Mouse (Mus musculus) MEL (cell line): ENCODE measurements around the gene Naa50. TPM values are rescaled to one million over a fixed set of nuclear protein-coding genes. Genes with fewer than 3 reads are reported as not detected.

Experiments
- DNase-seq: peaks from one replicate; pipeline ENCODE4 v3.0.0; 2011; ENCODE audit warnings: low read depth, low spot score
- H3K27ac ChIP-seq: 2 replicates; pipeline ENCODE4 v1.5.1; 2012; ENCODE audit warnings: low read depth, mild to moderate bottlenecking, control low read depth, low read length, moderate library complexity; ENCODE audit not compliant: control insufficient read depth
- H3K27me3 ChIP-seq, 2 experiments: fragments of 150-350 bp in 1 of 2; sonication (generic) in 1 of 2; 2 replicates each; pipeline ENCODE4 v1.6.1; 2012; ENCODE audit warnings: low read length in 2 of 2, mild to moderate bottlenecking in 2 of 2, improper control_type of control experiment in 1 of 2, moderate library complexity in 1 of 2; ENCODE audit not compliant: insufficient read depth in 2 of 2, control insufficient read depth in 1 of 2
- H3K36me3 ChIP-seq, 2 experiments: 2 replicates each; pipeline ENCODE4 v1.6.1; 2012 to 2014; ENCODE audit warnings: low read length in 2 of 2, improper control_type of control experiment in 1 of 2, inconsistent platforms in 1 of 2, mild to moderate bottlenecking in 1 of 2; ENCODE audit not compliant: insufficient read depth in 2 of 2, control insufficient read depth in 1 of 2
- H3K4me1 ChIP-seq, 2 experiments: fragments of 150-350 bp in 1 of 2; sonication (generic) in 1 of 2; 2 replicates each; pipeline ENCODE4 v1.6.1; 2012; ENCODE audit warnings: low read length in 2 of 2, improper control_type of control experiment in 1 of 2, mild to moderate bottlenecking in 1 of 2; ENCODE audit not compliant: insufficient read depth in 2 of 2, control insufficient read depth in 1 of 2
- H3K4me3 ChIP-seq, 2 experiments: fragments of 150-350 bp in 1 of 2; sonication (generic) in 1 of 2; 2 replicates each; pipeline ENCODE4 v1.5.1; 2012; ENCODE audit warnings: low read depth in 2 of 2, low read length in 2 of 2, mild to moderate bottlenecking in 2 of 2, moderate library complexity in 2 of 2, control low read depth in 1 of 2, improper control_type of control experiment in 1 of 2; ENCODE audit not compliant: control insufficient read depth in 1 of 2, insufficient read depth in 1 of 2
- H3K79me2 ChIP-seq: 2 replicates; pipeline ENCODE4 v1.6.1; 2012; ENCODE audit warnings: mild to moderate bottlenecking, low read length, moderate library complexity; ENCODE audit not compliant: control insufficient read depth, poor library complexity, insufficient read depth
- H3K9ac ChIP-seq: 2 replicates; pipeline ENCODE4 v1.6.1; 2012; ENCODE audit warnings: low read depth, mild to moderate bottlenecking, control low read depth, low read length, moderate library complexity; ENCODE audit not compliant: control insufficient read depth, poor library complexity, severe bottlenecking
- H3K9me3 ChIP-seq: fragments of 150-350 bp; sonication (generic); replicated peaks from 2 replicates; pipeline ENCODE4 v1.6.1; 2012; ENCODE audit warnings: mild to moderate bottlenecking, low read length, improper control_type of control experiment, moderate library complexity; ENCODE audit not compliant: insufficient read depth
- E2F4 ChIP-seq: IDR thresholded peaks from 2 replicates; pipeline ENCODE4 v1.6.1; 2011; ENCODE audit warnings: low read depth, low read length, improper control_type of control experiment, borderline replicate concordance
- ELF1 ChIP-seq: IDR thresholded peaks from 2 replicates; pipeline ENCODE4 v1.6.1; 2014; ENCODE audit warnings: low read depth, mild to moderate bottlenecking, inconsistent platforms, low read length, improper control_type of control experiment, moderate library complexity
- EP300 ChIP-seq, 2 experiments: IDR thresholded peaks; 2 replicates each; pipeline ENCODE4 v1.6.1; 2011; ENCODE audit warnings: improper control_type of control experiment in 2 of 2, low read length in 2 of 2, low read depth in 1 of 2, mild to moderate bottlenecking in 1 of 2
- ETS1 ChIP-seq: IDR thresholded peaks from 2 replicates; pipeline ENCODE4 v1.6.1; 2012; ENCODE audit warnings: low read depth, mild to moderate bottlenecking, inconsistent platforms, low read length, improper control_type of control experiment, moderate library complexity
- GATA1 ChIP-seq: IDR thresholded peaks from 2 replicates; pipeline ENCODE4 v1.6.1; 2011; ENCODE audit warnings: low read depth, low read length, improper control_type of control experiment
- HCFC1 ChIP-seq: IDR thresholded peaks from 2 replicates; pipeline ENCODE4 v1.6.1; 2012; ENCODE audit warnings: low read depth, mild to moderate bottlenecking, inconsistent platforms, low read length, improper control_type of control experiment, moderate library complexity
- MAFK ChIP-seq: IDR thresholded peaks from 2 replicates; pipeline ENCODE4 v1.6.1; 2011; ENCODE audit warnings: low read depth, mild to moderate bottlenecking, low read length, improper control_type of control experiment, borderline replicate concordance
- MAZ ChIP-seq: IDR thresholded peaks from 2 replicates; pipeline ENCODE4 v1.6.1; 2012; ENCODE audit warnings: low read depth, mild to moderate bottlenecking, inconsistent platforms, low read length, improper control_type of control experiment
- MEF2A ChIP-seq: IDR thresholded peaks from 2 replicates; pipeline ENCODE4 v1.6.1; 2014; ENCODE audit warnings: low read depth, mild to moderate bottlenecking, inconsistent platforms, low read length, improper control_type of control experiment; ENCODE audit not compliant: poor library complexity, insufficient replicate concordance, severe bottlenecking; ENCODE audit errors: extremely low read depth
- MXI1 ChIP-seq: IDR thresholded peaks from 2 replicates; pipeline ENCODE4 v1.6.1; 2011; ENCODE audit warnings: mild to moderate bottlenecking, low read depth, low read length, improper control_type of control experiment
- MYC ChIP-seq: IDR thresholded peaks from 2 replicates; pipeline ENCODE4 v1.6.1; 2011; ENCODE audit warnings: low read depth, mild to moderate bottlenecking, low read length, improper control_type of control experiment, moderate library complexity
- NELFE ChIP-seq: IDR thresholded peaks from 2 replicates; pipeline ENCODE4 v1.6.1; 2011; ENCODE audit warnings: low read depth, low read length, improper control_type of control experiment
- NRF1 ChIP-seq: IDR thresholded peaks from 2 replicates; pipeline ENCODE4 v1.6.1; 2014; ENCODE audit warnings: low read depth, mild to moderate bottlenecking, inconsistent platforms, low read length, improper control_type of control experiment, moderate library complexity; ENCODE audit not compliant: poor library complexity, insufficient read depth, severe bottlenecking
- POLR2A ChIP-seq, 2 experiments: IDR thresholded peaks; 2 replicates each; pipeline ENCODE4 v1.6.1; 2011 to 2012; ENCODE audit warnings: low read length in 2 of 2, mild to moderate bottlenecking in 2 of 2, control low read depth in 1 of 2, improper control_type of control experiment in 1 of 2, low read depth in 1 of 2, moderate library complexity in 1 of 2; ENCODE audit not compliant: control insufficient read depth in 1 of 2, insufficient read depth in 1 of 2, poor library complexity in 1 of 2
- POLR2AphosphoS2 ChIP-seq: IDR thresholded peaks from 2 replicates; pipeline ENCODE4 v1.6.1; 2011; ENCODE audit warnings: low read length, improper control_type of control experiment
- RCOR1 ChIP-seq: IDR thresholded peaks from 2 replicates; pipeline ENCODE4 v1.6.1; 2012; ENCODE audit warnings: low read depth, mild to moderate bottlenecking, inconsistent platforms, low read length, improper control_type of control experiment
- SMC3 ChIP-seq: IDR thresholded peaks from 2 replicates; pipeline ENCODE4 v1.6.1; 2011; ENCODE audit warnings: low read depth, low read length, improper control_type of control experiment
- TAL1 ChIP-seq: IDR thresholded peaks from 2 replicates; pipeline ENCODE4 v1.6.1; 2012; ENCODE audit warnings: mild to moderate bottlenecking, inconsistent platforms, low read length, moderate library complexity, mixed read lengths
- TBP ChIP-seq: IDR thresholded peaks from 2 replicates; pipeline ENCODE4 v1.8.0; 2011; ENCODE audit warnings: low read depth, low read length, improper control_type of control experiment
- TCF12 ChIP-seq: IDR thresholded peaks from 2 replicates; pipeline ENCODE4 v1.6.1; 2014; ENCODE audit warnings: low read depth, mild to moderate bottlenecking, inconsistent platforms, low read length, improper control_type of control experiment, moderate library complexity
- UBTF ChIP-seq: IDR thresholded peaks from 2 replicates; pipeline ENCODE4 v1.6.1; 2012; ENCODE audit warnings: low read depth, mild to moderate bottlenecking, inconsistent platforms, low read length, improper control_type of control experiment, moderate library complexity, borderline replicate concordance; ENCODE audit not compliant: insufficient read depth
- USF1 ChIP-seq: IDR thresholded peaks from 2 replicates; pipeline ENCODE4 v1.6.1; 2014; ENCODE audit warnings: low read depth, mild to moderate bottlenecking, inconsistent platforms, low read length, improper control_type of control experiment, moderate library complexity
- ZC3H11A ChIP-seq: IDR thresholded peaks from 2 replicates; pipeline ENCODE4 v1.6.1; 2012; ENCODE audit warnings: low read depth, mild to moderate bottlenecking, inconsistent platforms, low read length, improper control_type of control experiment
- ZMIZ1 ChIP-seq: IDR thresholded peaks from 2 replicates; pipeline ENCODE4 v1.6.1; 2012; ENCODE audit warnings: low read depth, mild to moderate bottlenecking, inconsistent platforms, low read length, improper control_type of control experiment, moderate library complexity
- polyA plus RNA-seq, 2 experiments: library from polyadenylated mRNA; stranded (reverse) in 1 of 2; unstranded in 1 of 2; fragments of >175 nt in 1 of 2; fragments of >200 nt in 1 of 2; gene quantifications; 2 replicates each; pipeline versions ENCODE4 v1.2.1 to v1.2.4; 2012; ENCODE audit warnings: low replicate concordance in 2 of 2, low read depth in 1 of 2; ENCODE audit not compliant: insufficient read length in 2 of 2, insufficient read depth in 1 of 2, missing spikeins in 1 of 2
- total RNA-seq: library from RNA; depleted of rRNA; stranded (reverse); fragments of 300-350 nt; gene quantifications from 2 replicates; pipeline ENCODE4 v1.2.3, GENCODE M21; 2012

Gene Naa50
- total and polyA plus RNA-seq, 3 experiments = 52.1 to 204 (median 90.4) TPM

DNA sequence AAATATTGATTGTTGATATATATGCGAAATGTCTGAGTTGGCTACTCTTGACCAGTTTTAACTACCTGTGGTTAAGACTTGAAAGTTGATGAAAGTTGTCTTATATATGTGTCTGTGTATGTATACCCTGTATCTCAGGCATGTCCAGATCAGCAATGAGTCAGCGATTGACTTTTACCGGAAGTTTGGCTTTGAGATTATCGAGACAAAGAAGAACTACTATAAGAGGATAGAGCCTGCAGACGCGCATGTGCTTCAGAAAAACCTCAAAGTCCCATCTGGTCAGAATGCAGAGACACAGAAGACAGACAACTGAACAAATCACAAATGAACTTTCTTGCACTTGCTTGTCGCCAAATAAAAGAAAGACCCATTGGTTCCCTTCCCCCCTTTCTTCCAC, 19.7 kb downstream of the Naa50 start:
- DNase-seq = peak; percentile 73
- no peak overlapping the region for H3K4me3 ChIP-seq
- peak overlapping the region; percentile 56 for H3K27ac ChIP-seq
- no peaks in the 10 kb centered on the region for H3K27me3 ChIP-seq
- H3K4me1 ChIP-seq = peaks cover 7 to 20% of the 10 kb centered on the region in 2 experiments; a peak in 3 of 4 replicates
- peaks cover 7% of the 10 kb centered on the region for H3K79me2 ChIP-seq
- peaks cover 34 to 48% of the 10 kb centered on the region in 2 experiments for H3K36me3 ChIP-seq
- H3K9ac ChIP-seq = no peak overlapping the region
- peak; percentile 60 for TF ChIP-seq ETS1
- peak; percentile 82 for TF ChIP-seq MYC
- TF ChIP-seq ELF1 = 0 out of 2 replicates have a peak, but pooled peaks have one; percentile 27
- no peak for TF ChIP-seq ZC3H11A
- peak; percentile 59; the same call in 1 of the 2 replicates for TF ChIP-seq GATA1
- TF ChIP-seq UBTF = no peak
- TF ChIP-seq MXI1 = peak; percentile 64
- peak; percentile 67 for TF ChIP-seq NRF1
- TF ChIP-seq EP300 (IDR thresholded peaks at IDR 0.05; ENCODE audit: low read depth in 1 of 2, low read length in 2 of 2) = peak in 1 of 2 experiments; percentile 26; a peak in 2 of 4 replicates
- H3K9me3 ChIP-seq = no peaks in the 10 kb centered on the region

DNA sequence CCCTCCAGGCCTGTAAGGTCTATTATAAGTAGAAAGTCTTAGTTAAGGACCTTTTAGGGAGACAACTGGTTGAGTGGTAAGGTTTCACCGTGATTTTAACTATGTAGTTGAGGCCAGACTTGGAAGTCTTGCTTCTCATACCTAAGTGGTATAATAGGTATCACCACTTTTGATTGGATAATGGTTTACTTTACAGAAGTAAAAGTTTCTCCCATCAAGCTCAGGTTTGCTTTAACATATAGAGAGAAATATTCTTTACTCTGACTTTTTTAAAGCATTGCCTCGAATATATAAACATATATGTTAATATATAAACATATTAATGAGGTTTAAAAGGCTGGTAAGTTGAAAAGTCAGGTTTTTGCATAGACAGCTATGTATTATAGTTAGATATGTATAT, 24.2 kb downstream of the Naa50 start:
- no peaks in the 10 kb centered on the region for H3K9me3 ChIP-seq
- no peaks in the 10 kb centered on the region; the same call in 1 of the 2 replicates for H3K79me2 ChIP-seq
- H3K9ac ChIP-seq = no peak overlapping the region
- H3K4me1 ChIP-seq = peaks cover 4 to 8% of the 10 kb centered on the region in 2 experiments; a peak in 3 of 4 replicates
- no peak overlapping the region for H3K4me3 ChIP-seq
- no peak overlapping the region for H3K27ac ChIP-seq
- no peak for DNase-seq
- H3K27me3 ChIP-seq = no peaks in the 10 kb centered on the region
- peaks cover 19 to 33% of the 10 kb centered on the region in 2 experiments for H3K36me3 ChIP-seq
- TF ChIP-seq POLR2AphosphoS2 = peak; percentile 64; the same call in 1 of the 2 replicates
- TF ChIP-seq TCF12 = no peak

DNA sequence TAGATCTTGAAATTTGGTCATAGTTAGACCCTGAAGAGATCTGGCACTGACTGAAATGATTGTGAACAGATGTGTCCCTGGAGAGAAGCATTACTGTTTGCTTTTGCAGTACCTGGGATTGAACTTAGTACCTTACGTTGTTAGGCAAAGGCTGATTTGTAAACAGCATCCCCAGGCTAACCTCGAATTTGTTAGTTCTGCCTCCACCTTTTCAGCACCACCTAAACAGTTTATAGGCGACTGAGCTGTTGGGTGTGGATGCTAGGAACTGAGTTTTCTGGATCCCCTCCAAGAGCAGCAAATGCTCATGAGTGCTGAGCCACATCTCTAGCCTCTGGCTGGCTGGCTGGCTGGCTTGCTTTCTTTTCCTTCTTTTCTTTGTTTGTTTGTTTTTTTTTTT, 25.6 kb downstream of the Naa50 start:
- no peak for TF ChIP-seq MAFK
- no peak for TF ChIP-seq UBTF
- TF ChIP-seq POLR2A (IDR thresholded peaks at IDR 0.05; ENCODE audit: control insufficient read depth in 1 of 2, insufficient read depth in 1 of 2, low read depth in 1 of 2, low read length in 2 of 2, poor library complexity in 1 of 2) = no peak
- TF ChIP-seq SMC3 = no peak
- no peak for TF ChIP-seq NELFE
- no peak for TF ChIP-seq HCFC1
- TF ChIP-seq TAL1 = no peak
- no peak for TF ChIP-seq E2F4
- TF ChIP-seq MAZ = no peak
- TF ChIP-seq MEF2A = no peak
- no peak for TF ChIP-seq USF1
- TF ChIP-seq TBP = no peak
- no peak for TF ChIP-seq RCOR1
- no peak for TF ChIP-seq ZMIZ1
- TF ChIP-seq ETS1 = no peak
- TF ChIP-seq, all 39 proteins: peak for 0
- H3K36me3 ChIP-seq = peaks cover 12 to 20% of the 10 kb centered on the region in 2 experiments; a peak in 3 of 4 replicates
- H3K9ac ChIP-seq = no peak overlapping the region
- peak; percentile 64 for DNase-seq
- no peak overlapping the region for H3K4me3 ChIP-seq
- peaks cover 0 to 5% of the 10 kb centered on the region in 2 experiments; a peak in 2 of 4 replicates for H3K4me1 ChIP-seq
- no peaks in the 10 kb centered on the region for H3K9me3 ChIP-seq
- H3K27ac ChIP-seq = no peak overlapping the region
- H3K79me2 ChIP-seq = no peaks in the 10 kb centered on the region
- H3K27me3 ChIP-seq = no peaks in the 10 kb centered on the region
